Mouse (Mus musculus): ENCODE measurements at regions not wholly inside any gene's neighbourhood (a gene's known extent, or its start where the extent isn't known, plus 50 kb on each side); places are given as distances from the start of the nearest gene placed in this dataset.
A peak's percentile ranks its signal among the peaks of the same experiment; 100 is the strongest.

- H3K9ac ChIP-seq, result no peak overlapping the region
- H3K27me3 ChIP-seq (replicated peaks), result no peaks in the 10 kb centered on the region
- peak overlapping the region; percentile 31; the same call in 1 of the 2 replicates for H3K27ac ChIP-seq (ENCODE audit: poor library complexity, severe bottlenecking)
- no peak overlapping the region for H3K4me3 ChIP-seq
- no peak for ATAC-seq (ENCODE audit: insufficient number of reproducible peaks, low FRiP score)
- no peaks in the 10 kb centered on the region for H3K36me3 ChIP-seq
- WGBS, result 20% methylated on average over 2 of the region's 2 CpGs
- H3K9me3 ChIP-seq (replicated peaks), result peaks cover 3% of the 10 kb centered on the region; the same call in 1 of the 2 replicates
- H3K4me2 ChIP-seq, result no peak overlapping the region
- H3K4me1 ChIP-seq (replicated peaks), result peaks cover 15% of the 10 kb centered on the region
Observed at GRCm38 (mm10) chr8:90503306-90503705, 155.2 kb upstream of the Tox3 start.

GRCm38 (mm10) chr8:90502879-90503278, 154.7 kb upstream of the Tox3 start:
- peak overlapping the region; percentile 31 for H3K27ac ChIP-seq (ENCODE audit: poor library complexity, severe bottlenecking)

GRCm38 (mm10) chr8:90499315-90499714, 151.2 kb upstream of the Tox3 start:
- H3K4me1 ChIP-seq (replicated peaks), result peaks cover 19% of the 10 kb centered on the region
- no peak overlapping the region for H3K9ac ChIP-seq
- no peak overlapping the region for H3K4me3 ChIP-seq
- H3K27ac ChIP-seq (ENCODE audit: poor library complexity, severe bottlenecking), result no peak overlapping the region
- H3K36me3 ChIP-seq, result no peaks in the 10 kb centered on the region
- ATAC-seq (ENCODE audit: insufficient number of reproducible peaks, low FRiP score), result no peak
- H3K9me3 ChIP-seq (replicated peaks), result peaks cover 3% of the 10 kb centered on the region; the same call in 1 of the 2 replicates
- WGBS, result 65% methylated on average over 1 of the region's 1 CpGs
- H3K4me2 ChIP-seq, result no peak overlapping the region
- H3K27me3 ChIP-seq (replicated peaks), result no peaks in the 10 kb centered on the region

More at GRCm38 (mm10) chr8:90502879-90503278, 154.7 kb upstream of the Tox3 start:
- Histone ChIP-seq H3K27me3 (replicated peaks) (no peaks in the 10 kb centered on the region), H3K4me1 (replicated peaks) (peaks cover 15% of the 10 kb centered on the region), H3K9ac (no peak overlapping the region), H3K36me3 (no peaks in the 10 kb centered on the region), H3K4me3 (no peak overlapping the region), H3K4me2 (no peak overlapping the region), H3K9me3 (replicated peaks) (peaks cover 3% of the 10 kb centered on the region; the same call in 1 of the 2 replicates)
- 45% methylated on average over 2 of the region's 2 CpGs for whole genome bisulfite sequencing
- ATAC-seq (ENCODE audit: insufficient number of reproducible peaks, low FRiP score), result no peak

GRCm38 (mm10) chr8:90496658-90497163, 148.6 kb upstream of the Tox3 start:
- peak overlapping the region; percentile 63 for H3K4me2 ChIP-seq
- 0 out of 2 replicates have a peak overlapping the region, but pooled peaks have one; percentile 43 for H3K9ac ChIP-seq
- H3K27me3 ChIP-seq (replicated peaks), result no peaks in the 10 kb centered on the region
- peak overlapping the region; percentile 18; the same call in 1 of the 2 replicates for H3K4me3 ChIP-seq
- no peaks in the 10 kb centered on the region for H3K36me3 ChIP-seq
- H3K9me3 ChIP-seq (replicated peaks), result peaks cover 3% of the 10 kb centered on the region; the same call in 1 of the 2 replicates
- WGBS, result 8% methylated on average over 13 of the region's 13 CpGs
- ATAC-seq (ENCODE audit: insufficient number of reproducible peaks, low FRiP score), result peak; percentile 45; the same call in 1 of the 2 replicates
- no peak overlapping the region for H3K27ac ChIP-seq (ENCODE audit: poor library complexity, severe bottlenecking)
- H3K4me1 ChIP-seq (replicated peaks), result peaks cover 4% of the 10 kb centered on the region; the same call in 1 of the 2 replicates

- no peaks in the 10 kb centered on the region for H3K27me3 ChIP-seq (replicated peaks)
- H3K36me3 ChIP-seq, result no peaks in the 10 kb centered on the region
- 64% methylated on average over 5 of the region's 5 CpGs for WGBS
- H3K9ac ChIP-seq, result no peak overlapping the region
- no peak overlapping the region for H3K4me3 ChIP-seq
- no peak for ATAC-seq (ENCODE audit: insufficient number of reproducible peaks, low FRiP score)
- peaks cover 10% of the 10 kb centered on the region for H3K4me1 ChIP-seq (replicated peaks)
- H3K9me3 ChIP-seq (replicated peaks), result peaks cover 3% of the 10 kb centered on the region; the same call in 1 of the 2 replicates
- no peak overlapping the region for H3K27ac ChIP-seq (ENCODE audit: poor library complexity, severe bottlenecking)
- H3K4me2 ChIP-seq, result no peak overlapping the region
Observed at GRCm38 (mm10) chr8:90495943-90496371, 147.8 kb upstream of the Tox3 start.

- Histone ChIP-seq H3K27ac (ENCODE audit: poor library complexity, severe bottlenecking) (no peak overlapping the region), H3K9me3 (replicated peaks) (no peaks in the 10 kb centered on the region), H3K4me2 (no peak overlapping the region), H3K27me3 (replicated peaks) (no peaks in the 10 kb centered on the region), H3K4me1 (replicated peaks) (peaks cover 11% of the 10 kb centered on the region), H3K9ac (no peak overlapping the region), H3K36me3 (no peaks in the 10 kb centered on the region), H3K4me3 (no peak overlapping the region)
- ATAC-seq (ENCODE audit: insufficient number of reproducible peaks, low FRiP score), result no peak
- WGBS, result 58% methylated on average over 14 of the region's 14 CpGs
Observed at GRCm38 (mm10) chr8:90492521-90493225, 144.5 kb upstream of the Tox3 start.

- H3K4me3 ChIP-seq, result no peak overlapping the region
- no peaks in the 10 kb centered on the region for H3K36me3 ChIP-seq
- H3K27me3 ChIP-seq (replicated peaks), result no peaks in the 10 kb centered on the region
- WGBS, result 60% methylated on average over 7 of the region's 7 CpGs
- no peaks in the 10 kb centered on the region for H3K9me3 ChIP-seq (replicated peaks)
- ATAC-seq (ENCODE audit: insufficient number of reproducible peaks, low FRiP score), result no peak
- H3K9ac ChIP-seq, result no peak overlapping the region
- H3K4me2 ChIP-seq, result no peak overlapping the region
- H3K4me1 ChIP-seq (replicated peaks), result peaks cover 7% of the 10 kb centered on the region
- H3K27ac ChIP-seq (ENCODE audit: poor library complexity, severe bottlenecking), result no peak overlapping the region
Observed at GRCm38 (mm10) chr8:90491691-90492090, 143.5 kb upstream of the Tox3 start.

- H3K36me3 ChIP-seq, result no peaks in the 10 kb centered on the region
- no peak overlapping the region for H3K27ac ChIP-seq (ENCODE audit: poor library complexity, severe bottlenecking)
- ATAC-seq (ENCODE audit: insufficient number of reproducible peaks, low FRiP score), result no peak
- no peaks in the 10 kb centered on the region for H3K9me3 ChIP-seq (replicated peaks)
- no peak overlapping the region for H3K4me3 ChIP-seq
- H3K4me2 ChIP-seq, result peak overlapping the region; percentile 37; the same call in 1 of the 2 replicates
- 54% methylated on average over 17 of the region's 17 CpGs for WGBS
- peaks cover 9% of the 10 kb centered on the region for H3K4me1 ChIP-seq (replicated peaks)
- no peaks in the 10 kb centered on the region for H3K27me3 ChIP-seq (replicated peaks)
- no peak overlapping the region for H3K9ac ChIP-seq
Observed at GRCm38 (mm10) chr8:90490734-90491441, 142.7 kb upstream of the Tox3 start.

- Histone ChIP-seq H3K4me3 (no peak overlapping the region), H3K4me1 (replicated peaks) (peaks cover 12% of the 10 kb centered on the region), H3K27ac (ENCODE audit: poor library complexity, severe bottlenecking) (no peak overlapping the region), H3K27me3 (replicated peaks) (no peaks in the 10 kb centered on the region), H3K4me2 (no peak overlapping the region), H3K36me3 (no peaks in the 10 kb centered on the region), H3K9ac (no peak overlapping the region), H3K9me3 (replicated peaks) (no peaks in the 10 kb centered on the region)
- ATAC-seq (ENCODE audit: insufficient number of reproducible peaks, low FRiP score), result no peak
- WGBS, result 79% methylated on average over 3 of the region's 3 CpGs
Observed at GRCm38 (mm10) chr8:90486556-90486955, 138.4 kb upstream of the Tox3 start.

- H3K9ac ChIP-seq, result no peak overlapping the region
- H3K4me1 ChIP-seq (replicated peaks), result no peaks in the 10 kb centered on the region
- 64% methylated on average over 4 of the region's 4 CpGs for WGBS
- no peaks in the 10 kb centered on the region for H3K36me3 ChIP-seq
- no peak overlapping the region for H3K27ac ChIP-seq (ENCODE audit: poor library complexity, severe bottlenecking)
- H3K4me3 ChIP-seq, result no peak overlapping the region
- H3K27me3 ChIP-seq (replicated peaks), result no peaks in the 10 kb centered on the region
- H3K9me3 ChIP-seq (replicated peaks), result no peaks in the 10 kb centered on the region
- no peak for ATAC-seq (ENCODE audit: insufficient number of reproducible peaks, low FRiP score)
- H3K4me2 ChIP-seq, result no peak overlapping the region
Observed at GRCm38 (mm10) chr8:90478149-90478548, 130.0 kb upstream of the Tox3 start.

- no peaks in the 10 kb centered on the region for H3K36me3 ChIP-seq
- 66% methylated on average over 7 of the region's 7 CpGs for WGBS
Observed at GRCm38 (mm10) chr8:90474066-90474465, 125.9 kb upstream of the Tox3 start.

More at GRCm38 (mm10) chr8:90474066-90474465, 125.9 kb upstream of the Tox3 start:
- Histone ChIP-seq H3K9me3 (replicated peaks) (no peaks in the 10 kb centered on the region), H3K9ac (no peak overlapping the region), H3K4me2 (no peak overlapping the region), H3K27me3 (replicated peaks) (no peaks in the 10 kb centered on the region), H3K4me1 (replicated peaks) (no peaks in the 10 kb centered on the region), H3K4me3 (no peak overlapping the region), H3K27ac (ENCODE audit: poor library complexity, severe bottlenecking) (no peak overlapping the region)
- no peak for ATAC-seq (ENCODE audit: insufficient number of reproducible peaks, low FRiP score)

All from heart, embryonic 12.5 days (tissue).